Mouse (Mus musculus) cerebellum, adult 2 months (tissue): ENCODE results near the gene Znhit2.

ENCODE experiments used
- CTCF ChIP-seq: fragments of 200-500 bp; IDR thresholded peaks from 2 replicates; pipeline ENCODE4 v1.5.1; 2011; ENCODE audit warnings: low read depth, mild to moderate bottlenecking, control low read depth, low read length, moderate library complexity, borderline replicate concordance; ENCODE audit not compliant: insufficient read depth
- POLR2A ChIP-seq: fragments of 200-500 bp; IDR thresholded peaks from 2 replicates; pipeline ENCODE4 v1.6.1; 2011; ENCODE audit warnings: low read length, control low read depth, borderline replicate concordance; ENCODE audit not compliant: insufficient read depth

DNA sequence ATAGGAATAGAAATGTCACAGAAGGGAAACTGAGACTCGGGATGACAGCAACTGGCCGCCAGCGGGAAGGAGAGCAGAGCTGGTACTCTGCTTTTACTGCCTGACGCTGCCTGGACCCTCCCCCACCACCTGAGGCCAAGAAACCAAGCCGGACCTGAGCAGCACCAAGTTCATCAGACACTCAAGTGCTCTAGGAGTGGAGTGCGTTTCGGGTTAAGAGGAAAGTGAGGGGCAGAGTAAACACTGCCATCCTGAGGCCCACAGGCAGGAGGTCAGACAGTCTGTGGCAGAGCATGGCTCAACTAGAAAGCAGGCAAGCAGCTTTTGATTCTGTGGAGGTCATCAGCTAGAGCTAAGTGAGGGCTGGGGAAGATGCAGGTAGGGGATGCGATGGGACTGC lies 37.9 kb upstream of the Znhit2 start:
- no peak for TF ChIP-seq POLR2A
- no peak for TF ChIP-seq CTCF
